Mouse (Mus musculus): ENCODE measurements around the gene Trim29. TPM values are rescaled to one million over a fixed set of nuclear protein-coding genes. Genes with fewer than 3 reads are reported as not detected.
A peak's percentile ranks its signal among the peaks of the same experiment; 100 is the strongest.

Gene Trim29
- polyA plus RNA-seq, 2 experiments = 49.4 to 77.6 TPM

DNA sequence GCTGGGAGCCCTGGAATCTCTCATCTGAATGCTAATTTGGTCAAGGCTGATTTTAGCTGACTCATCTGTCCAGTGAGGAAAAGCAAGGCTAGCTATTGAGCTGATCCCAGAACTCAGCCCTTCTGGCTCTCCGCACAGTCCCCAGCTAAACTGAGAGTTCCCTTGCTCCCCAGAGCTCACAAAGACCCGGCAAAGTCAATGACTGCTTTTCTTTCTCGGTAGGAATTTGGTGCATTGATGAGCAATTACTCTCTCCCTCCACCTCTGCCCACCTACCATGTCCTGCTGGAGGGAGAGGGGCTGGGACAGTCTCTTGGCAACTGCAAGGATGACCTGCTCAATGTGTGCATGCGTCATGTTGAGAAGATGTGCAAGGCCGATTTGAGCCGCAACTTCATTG is 11.3 kb downstream of the Trim29 start:
- H3K27ac ChIP-seq (replicated peaks; ENCODE audit: low read depth, low read length) = no peak overlapping the region
- no peak overlapping the region for H3K4me2 ChIP-seq (replicated peaks; ENCODE audit: low read depth, low read length, severe bottlenecking)
- H3K9me3 ChIP-seq (ENCODE audit: control insufficient read depth, low read length) = no peaks in the 10 kb centered on the region
- 86% methylated on average over 6 of the region's 6 CpGs for WGBS
- DNase-seq (ENCODE audit: low spot score) (no peak), ATAC-seq (ENCODE audit: low FRiP score, low read depth) (no peak)
- H3K36me3 ChIP-seq (ENCODE audit: control insufficient read depth, insufficient read depth, low read length) = no peaks in the 10 kb centered on the region
- H3K4me3 ChIP-seq (replicated peaks; ENCODE audit: low read length) = no peak overlapping the region
- H3K9ac ChIP-seq (ENCODE audit: low read depth, low read length, severe bottlenecking) = no peak overlapping the region
- H3K27me3 ChIP-seq (ENCODE audit: control insufficient read depth, insufficient read depth, low read length) = no peaks in the 10 kb centered on the region
- TF ChIP-seq POLR2A (IDR thresholded peaks at IDR 0.05; ENCODE audit: borderline replicate concordance, extremely low read depth, insufficient read depth, insufficient read length) = no peak
- peaks cover 3% of the 10 kb centered on the region; the same call in 1 of the 2 replicates for H3K4me1 ChIP-seq (ENCODE audit: control insufficient read depth, insufficient read depth, low read length)

DNA sequence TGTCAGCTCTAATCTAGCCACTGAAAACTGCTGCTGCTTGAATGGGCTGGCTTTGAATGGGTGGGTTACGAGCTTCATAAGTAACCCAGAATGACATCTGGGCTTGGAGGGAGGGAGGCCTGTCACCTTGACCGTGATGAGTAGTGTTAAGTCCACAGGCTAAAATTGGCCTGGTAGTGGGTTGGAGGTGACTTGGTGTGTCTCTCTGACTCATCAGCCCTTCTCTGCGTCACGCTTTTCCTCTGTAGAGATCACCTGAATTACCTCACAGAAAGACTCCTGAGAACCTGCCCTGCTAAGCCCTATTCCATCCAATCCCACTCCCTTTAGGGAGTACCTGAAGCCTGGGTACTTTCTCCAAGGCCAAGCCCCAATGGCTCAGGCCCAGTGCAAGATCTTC is 12.0 kb downstream of the Trim29 start:
- H3K36me3 ChIP-seq (ENCODE audit: control insufficient read depth, insufficient read depth, low read length) = no peaks in the 10 kb centered on the region
- no peak overlapping the region for H3K27ac ChIP-seq (replicated peaks; ENCODE audit: low read depth, low read length)
- no peak overlapping the region for H3K4me3 ChIP-seq (replicated peaks; ENCODE audit: low read length)
- DNase-seq (ENCODE audit: low spot score) (no peak), ATAC-seq (ENCODE audit: low FRiP score, low read depth) (no peak)
- no peak overlapping the region for H3K9ac ChIP-seq (ENCODE audit: low read depth, low read length, severe bottlenecking)
- no peaks in the 10 kb centered on the region for H3K27me3 ChIP-seq (ENCODE audit: control insufficient read depth, insufficient read depth, low read length)
- TF ChIP-seq POLR2A (IDR thresholded peaks at IDR 0.05; ENCODE audit: borderline replicate concordance, extremely low read depth, insufficient read depth, insufficient read length) = no peak
- peaks cover 3% of the 10 kb centered on the region; the same call in 1 of the 2 replicates for H3K4me1 ChIP-seq (ENCODE audit: control insufficient read depth, insufficient read depth, low read length)
- 92% methylated on average over 4 of the region's 4 CpGs for WGBS
- H3K9me3 ChIP-seq (ENCODE audit: control insufficient read depth, low read length) = no peaks in the 10 kb centered on the region
- H3K4me2 ChIP-seq (replicated peaks; ENCODE audit: low read depth, low read length, severe bottlenecking) = no peak overlapping the region

DNA sequence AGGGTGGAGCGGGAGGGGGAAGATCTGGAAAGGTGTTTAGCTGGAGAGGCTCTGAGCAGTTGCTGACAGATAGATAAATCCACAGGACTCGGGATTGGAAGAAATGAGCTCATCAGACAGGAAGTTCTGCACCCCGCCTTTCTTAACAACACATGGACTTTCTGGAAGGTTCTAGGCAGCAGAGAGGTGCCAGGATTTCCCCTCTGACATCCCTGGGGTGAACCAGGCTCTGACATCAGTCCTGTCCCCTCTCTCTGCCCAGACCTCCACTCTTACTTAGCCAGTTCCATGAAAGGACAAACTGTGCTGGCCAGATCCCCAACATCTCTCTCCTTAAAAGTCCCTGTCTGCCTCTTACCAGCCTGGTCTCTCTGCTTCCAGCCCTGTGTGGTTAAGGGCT is 14.8 kb downstream of the Trim29 start:
- H3K4me2 ChIP-seq (replicated peaks; ENCODE audit: low read depth, low read length, severe bottlenecking) = no peak overlapping the region
- H3K27me3 ChIP-seq (ENCODE audit: control insufficient read depth, insufficient read depth, low read length) = no peaks in the 10 kb centered on the region
- WGBS = 70% methylated on average over 3 of the region's 3 CpGs
- peak overlapping the region; percentile 25; the same call in 1 of the 2 replicates for H3K9ac ChIP-seq (ENCODE audit: low read depth, low read length, severe bottlenecking)
- H3K4me3 ChIP-seq (replicated peaks; ENCODE audit: low read length) = no peak overlapping the region
- H3K36me3 ChIP-seq (ENCODE audit: control insufficient read depth, insufficient read depth, low read length) = no peaks in the 10 kb centered on the region
- H3K27ac ChIP-seq (replicated peaks; ENCODE audit: low read depth, low read length) = no peak overlapping the region
- no peak for TF ChIP-seq POLR2A (IDR thresholded peaks at IDR 0.05; ENCODE audit: borderline replicate concordance, extremely low read depth, insufficient read depth, insufficient read length)
- ATAC-seq (ENCODE audit: low FRiP score, low read depth) = no peak
- no peak for DNase-seq (ENCODE audit: low spot score)
- no peaks in the 10 kb centered on the region for H3K4me1 ChIP-seq (ENCODE audit: control insufficient read depth, insufficient read depth, low read length)
- H3K9me3 ChIP-seq (ENCODE audit: control insufficient read depth, low read length) = no peaks in the 10 kb centered on the region

DNA sequence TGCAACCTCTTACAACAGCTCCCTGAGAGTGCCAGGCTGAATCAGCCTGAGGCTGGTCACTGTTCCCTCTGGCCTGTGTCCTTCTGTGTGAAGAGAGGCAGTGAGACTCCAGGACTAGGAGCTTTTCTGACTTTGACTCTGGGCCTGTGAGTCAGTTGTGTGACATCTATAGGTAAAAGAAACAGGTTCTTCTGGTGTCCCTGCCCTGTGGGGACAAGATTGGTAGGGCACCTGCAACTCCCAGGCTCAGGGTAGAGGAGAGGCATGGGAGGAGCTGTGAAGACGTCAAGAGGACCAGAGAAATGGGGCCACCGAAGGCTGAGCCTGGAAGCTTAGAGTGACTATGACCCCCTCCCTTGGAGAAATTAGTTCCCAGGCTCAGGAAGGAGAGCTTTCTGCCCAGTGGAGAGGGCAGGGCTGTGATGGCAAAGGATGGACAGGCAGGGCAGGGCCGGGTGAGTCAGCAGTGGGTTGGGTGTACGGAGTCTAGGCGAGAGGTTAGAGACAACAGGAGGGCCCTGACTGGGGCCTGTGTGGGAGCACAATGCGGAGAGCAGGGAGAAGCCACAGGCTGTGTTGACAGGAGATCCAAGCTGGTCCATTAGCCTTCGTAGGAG is 15.5 kb downstream of the Trim29 start:
- H3K36me3 ChIP-seq (ENCODE audit: control insufficient read depth, insufficient read depth, low read length) = no peaks in the 10 kb centered on the region
- no peak overlapping the region for H3K4me3 ChIP-seq (replicated peaks; ENCODE audit: low read length)
- H3K27ac ChIP-seq (replicated peaks; ENCODE audit: low read depth, low read length) = no peak overlapping the region
- no peaks in the 10 kb centered on the region for H3K9me3 ChIP-seq (ENCODE audit: control insufficient read depth, low read length)
- H3K9ac ChIP-seq (ENCODE audit: low read depth, low read length, severe bottlenecking) = no peak overlapping the region
- TF ChIP-seq POLR2A (IDR thresholded peaks at IDR 0.05; ENCODE audit: borderline replicate concordance, extremely low read depth, insufficient read depth, insufficient read length) = no peak
- DNase-seq (ENCODE audit: low spot score) = no peak
- no peaks in the 10 kb centered on the region for H3K27me3 ChIP-seq (ENCODE audit: control insufficient read depth, insufficient read depth, low read length)
- H3K4me1 ChIP-seq (ENCODE audit: control insufficient read depth, insufficient read depth, low read length) = no peaks in the 10 kb centered on the region
- ATAC-seq (ENCODE audit: low FRiP score, low read depth) = no peak
- WGBS = 73% methylated on average over 7 of the region's 7 CpGs
- H3K4me2 ChIP-seq (replicated peaks; ENCODE audit: low read depth, low read length, severe bottlenecking) = no peak overlapping the region

DNA sequence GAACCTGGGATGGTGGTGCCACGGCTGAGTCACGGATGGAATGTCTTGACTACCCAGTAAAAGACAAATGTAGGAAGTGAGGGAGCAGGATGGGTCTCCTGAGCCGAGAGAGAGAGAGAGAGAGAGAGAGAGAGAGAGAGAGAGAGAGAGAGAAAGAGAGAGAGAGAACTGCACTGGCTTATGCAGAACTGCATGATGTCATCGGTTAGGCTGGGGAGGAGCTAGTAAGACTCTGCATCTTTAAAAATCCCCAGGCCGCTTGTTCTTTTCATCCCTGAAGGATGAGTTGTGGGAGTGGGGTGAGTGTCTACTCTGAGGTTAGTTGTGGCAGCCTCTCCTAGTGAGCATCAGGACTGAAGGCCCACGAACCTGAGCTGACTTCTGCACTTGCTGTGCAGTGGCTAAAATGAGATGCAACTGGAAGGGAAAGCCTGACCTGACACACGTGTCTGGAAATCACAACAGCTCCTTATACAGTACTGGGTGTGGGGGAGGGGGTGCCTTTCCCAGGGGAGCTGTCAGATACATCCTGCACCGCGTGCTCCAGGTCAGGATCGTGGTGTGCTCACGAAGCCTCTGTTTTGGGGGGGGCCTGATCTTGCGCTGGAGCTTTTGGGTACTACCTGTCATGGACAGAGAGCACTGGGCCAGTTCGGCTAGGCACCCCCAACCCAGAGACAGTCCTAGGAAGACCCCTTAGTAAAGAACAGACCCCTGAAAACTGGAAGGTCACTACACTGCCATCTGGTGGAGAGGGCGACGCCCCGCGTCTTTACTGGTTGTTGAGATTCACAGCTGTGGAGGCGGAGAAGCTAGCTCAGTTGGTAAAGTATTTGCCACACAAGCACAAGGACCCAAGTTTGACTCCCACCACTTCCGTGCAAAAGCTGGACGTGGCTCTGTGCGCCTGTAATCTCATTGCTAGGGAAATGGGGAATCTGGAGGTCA is 16.8 kb downstream of the Trim29 start:
- Histone ChIP-seq H3K4me2 (replicated peaks; ENCODE audit: low read depth, low read length, severe bottlenecking) (no peak overlapping the region), H3K9ac (ENCODE audit: low read depth, low read length, severe bottlenecking) (no peak overlapping the region), H3K4me1 (ENCODE audit: control insufficient read depth, insufficient read depth, low read length) (no peaks in the 10 kb centered on the region), H3K27me3 (ENCODE audit: control insufficient read depth, insufficient read depth, low read length) (no peaks in the 10 kb centered on the region), H3K27ac (replicated peaks; ENCODE audit: low read depth, low read length) (no peak overlapping the region), H3K36me3 (ENCODE audit: control insufficient read depth, insufficient read depth, low read length) (no peaks in the 10 kb centered on the region), H3K9me3 (ENCODE audit: control insufficient read depth, low read length) (no peaks in the 10 kb centered on the region), H3K4me3 (replicated peaks; ENCODE audit: low read length) (no peak overlapping the region)
- no peak for DNase-seq (ENCODE audit: low spot score)
- no peak for TF ChIP-seq POLR2A (IDR thresholded peaks at IDR 0.05; ENCODE audit: borderline replicate concordance, extremely low read depth, insufficient read depth, insufficient read length)
- WGBS = 50% methylated on average over 21 of the region's 21 CpGs
- ATAC-seq (ENCODE audit: low FRiP score, low read depth) = no peak
